Mouse (Mus musculus): ENCODE results near the gene Col5a1. TPM values are rescaled to one million over a fixed set of nuclear protein-coding genes. Genes with fewer than 3 reads are reported as not detected.

Gene Col5a1
- polyA plus RNA-seq, 1 experiment from 2014 or later = 20.9 TPM

GRCm38 (mm10) chr2:27999996-28000583 is 113.9 kb downstream of the Col5a1 start:
- no peak for ATAC-seq (replicated peaks; ENCODE audit: low FRiP score)
- WGBS = 89% methylated on average over 9 of the region's 9 CpGs

GRCm38 (mm10) chr2:28000660-28001059 is 114.4 kb downstream of the Col5a1 start:
- H3K4me3 ChIP-seq (ENCODE audit: low read depth, low read length) = no peak overlapping the region
- ATAC-seq (replicated peaks; ENCODE audit: low FRiP score) (no peak), DNase-seq (ENCODE audit: low spot score) (no peak)
- no peaks in the 10 kb centered on the region for H3K9me3 ChIP-seq (ENCODE audit: control insufficient read depth, low read length)
- H3K36me3 ChIP-seq (ENCODE audit: control insufficient read depth, insufficient read depth, low read length) = no peaks in the 10 kb centered on the region
- H3K27me3 ChIP-seq (ENCODE audit: control insufficient read depth, insufficient read depth, low read length) = no peaks in the 10 kb centered on the region
- no peak overlapping the region for H3K9ac ChIP-seq (ENCODE audit: low read length)
- no peaks in the 10 kb centered on the region for H3K4me1 ChIP-seq (replicated peaks; ENCODE audit: control insufficient read depth, insufficient read depth, low read length)
- H3K27ac ChIP-seq (ENCODE audit: low read depth, low read length) = no peak overlapping the region
- H3K4me2 ChIP-seq (ENCODE audit: low read depth, low read length, severe bottlenecking) = no peak overlapping the region
- WGBS = 78% methylated on average over 3 of the region's 3 CpGs

More at GRCm38 (mm10) chr2:27999996-28000583, 113.9 kb downstream of the Col5a1 start:
- Histone ChIP-seq H3K4me1 (replicated peaks; ENCODE audit: control insufficient read depth, insufficient read depth, low read length) (no peaks in the 10 kb centered on the region), H3K36me3 (ENCODE audit: control insufficient read depth, insufficient read depth, low read length) (no peaks in the 10 kb centered on the region), H3K27ac (ENCODE audit: low read depth, low read length) (no peak overlapping the region), H3K4me3 (ENCODE audit: low read depth, low read length) (no peak overlapping the region), H3K9ac (ENCODE audit: low read length) (no peak overlapping the region), H3K9me3 (ENCODE audit: control insufficient read depth, low read length) (no peaks in the 10 kb centered on the region), H3K27me3 (ENCODE audit: control insufficient read depth, insufficient read depth, low read length) (no peaks in the 10 kb centered on the region), H3K4me2 (ENCODE audit: low read depth, low read length, severe bottlenecking) (no peak overlapping the region)
- no peak for DNase-seq (ENCODE audit: low spot score)

GRCm38 (mm10) chr2:28001206-28001605 is 115.0 kb downstream of the Col5a1 start:
- 87% methylated on average over 11 of the region's 11 CpGs for WGBS
- Histone ChIP-seq H3K36me3 (ENCODE audit: control insufficient read depth, insufficient read depth, low read length) (no peaks in the 10 kb centered on the region), H3K27me3 (ENCODE audit: control insufficient read depth, insufficient read depth, low read length) (no peaks in the 10 kb centered on the region), H3K9me3 (ENCODE audit: control insufficient read depth, low read length) (no peaks in the 10 kb centered on the region), H3K4me2 (ENCODE audit: low read depth, low read length, severe bottlenecking) (no peak overlapping the region), H3K27ac (ENCODE audit: low read depth, low read length) (no peak overlapping the region), H3K4me3 (ENCODE audit: low read depth, low read length) (no peak overlapping the region), H3K4me1 (replicated peaks; ENCODE audit: control insufficient read depth, insufficient read depth, low read length) (no peaks in the 10 kb centered on the region), H3K9ac (ENCODE audit: low read length) (no peak overlapping the region)
- no peak for DNase-seq (ENCODE audit: low spot score)
- no peak for ATAC-seq (replicated peaks; ENCODE audit: low FRiP score)

GRCm38 (mm10) chr2:28005187-28005586 is 119.0 kb downstream of the Col5a1 start:
- Histone ChIP-seq H3K36me3 (ENCODE audit: control insufficient read depth, insufficient read depth, low read length) (no peaks in the 10 kb centered on the region), H3K9me3 (ENCODE audit: control insufficient read depth, low read length) (no peaks in the 10 kb centered on the region), H3K27ac (ENCODE audit: low read depth, low read length) (no peak overlapping the region), H3K4me1 (replicated peaks; ENCODE audit: control insufficient read depth, insufficient read depth, low read length) (no peaks in the 10 kb centered on the region), H3K27me3 (ENCODE audit: control insufficient read depth, insufficient read depth, low read length) (no peaks in the 10 kb centered on the region), H3K4me2 (ENCODE audit: low read depth, low read length, severe bottlenecking) (no peak overlapping the region), H3K4me3 (ENCODE audit: low read depth, low read length) (no peak overlapping the region), H3K9ac (ENCODE audit: low read length) (no peak overlapping the region)
- no peak for DNase-seq (ENCODE audit: low spot score)
- ATAC-seq (replicated peaks; ENCODE audit: low FRiP score) = no peak
- 84% methylated on average over 4 of the region's 4 CpGs for WGBS

GRCm38 (mm10) chr2:28008261-28008660 is 122.0 kb downstream of the Col5a1 start:
- Histone ChIP-seq H3K4me2 (ENCODE audit: low read depth, low read length, severe bottlenecking) (no peak overlapping the region), H3K4me3 (ENCODE audit: low read depth, low read length) (no peak overlapping the region), H3K27ac (ENCODE audit: low read depth, low read length) (no peak overlapping the region), H3K9ac (ENCODE audit: low read length) (no peak overlapping the region), H3K27me3 (ENCODE audit: control insufficient read depth, insufficient read depth, low read length) (no peaks in the 10 kb centered on the region), H3K4me1 (replicated peaks; ENCODE audit: control insufficient read depth, insufficient read depth, low read length) (no peaks in the 10 kb centered on the region), H3K9me3 (ENCODE audit: control insufficient read depth, low read length) (no peaks in the 10 kb centered on the region), H3K36me3 (ENCODE audit: control insufficient read depth, insufficient read depth, low read length) (no peaks in the 10 kb centered on the region)
- ATAC-seq (replicated peaks; ENCODE audit: low FRiP score) = no peak
- 87% methylated on average over 4 of the region's 4 CpGs for WGBS
- no peak for DNase-seq (ENCODE audit: low spot score)

- Histone ChIP-seq H3K4me3 (ENCODE audit: low read depth, low read length) (no peak overlapping the region), H3K9ac (ENCODE audit: low read length) (no peak overlapping the region), H3K9me3 (ENCODE audit: control insufficient read depth, low read length) (no peaks in the 10 kb centered on the region), H3K4me2 (ENCODE audit: low read depth, low read length, severe bottlenecking) (no peak overlapping the region), H3K27ac (ENCODE audit: low read depth, low read length) (no peak overlapping the region), H3K36me3 (ENCODE audit: control insufficient read depth, insufficient read depth, low read length) (no peaks in the 10 kb centered on the region; the same call in 1 of the 2 replicates), H3K27me3 (ENCODE audit: control insufficient read depth, insufficient read depth, low read length) (no peaks in the 10 kb centered on the region), H3K4me1 (replicated peaks; ENCODE audit: control insufficient read depth, insufficient read depth, low read length) (no peaks in the 10 kb centered on the region)
- 83% methylated on average over 3 of the region's 3 CpGs for WGBS
- ATAC-seq (replicated peaks; ENCODE audit: low FRiP score) (no peak), DNase-seq (ENCODE audit: low spot score) (no peak)
Measured at GRCm38 (mm10) chr2:28012367-28012766, 126.1 kb downstream of the Col5a1 start.

GRCm38 (mm10) chr2:28014778-28015177 is 128.6 kb downstream of the Col5a1 start:
- no peaks in the 10 kb centered on the region for H3K9me3 ChIP-seq (ENCODE audit: control insufficient read depth, low read length)
- H3K9ac ChIP-seq (ENCODE audit: low read length) = no peak overlapping the region
- no peak for ATAC-seq (replicated peaks; ENCODE audit: low FRiP score)
- no peaks in the 10 kb centered on the region; the same call in 1 of the 2 replicates for H3K36me3 ChIP-seq (ENCODE audit: control insufficient read depth, insufficient read depth, low read length)
- no peaks in the 10 kb centered on the region for H3K27me3 ChIP-seq (ENCODE audit: control insufficient read depth, insufficient read depth, low read length)
- no peak overlapping the region for H3K4me3 ChIP-seq (ENCODE audit: low read depth, low read length)
- H3K27ac ChIP-seq (ENCODE audit: low read depth, low read length) = no peak overlapping the region
- DNase-seq (ENCODE audit: low spot score) = no peak
- H3K4me2 ChIP-seq (ENCODE audit: low read depth, low read length, severe bottlenecking) = no peak overlapping the region
- no peaks in the 10 kb centered on the region for H3K4me1 ChIP-seq (replicated peaks; ENCODE audit: control insufficient read depth, insufficient read depth, low read length)
- WGBS = 86% methylated on average over 3 of the region's 3 CpGs

GRCm38 (mm10) chr2:28024416-28024815 is 138.2 kb downstream of the Col5a1 start:
- H3K4me3 ChIP-seq (ENCODE audit: low read depth, low read length) = no peak overlapping the region
- H3K4me1 ChIP-seq (replicated peaks; ENCODE audit: control insufficient read depth, insufficient read depth, low read length) = no peaks in the 10 kb centered on the region
- no peak overlapping the region for H3K9ac ChIP-seq (ENCODE audit: low read length)
- 95% methylated on average over 6 of the region's 6 CpGs for WGBS
- H3K4me2 ChIP-seq (ENCODE audit: low read depth, low read length, severe bottlenecking) = no peak overlapping the region
- no peaks in the 10 kb centered on the region for H3K27me3 ChIP-seq (ENCODE audit: control insufficient read depth, insufficient read depth, low read length)
- H3K36me3 ChIP-seq (ENCODE audit: control insufficient read depth, insufficient read depth, low read length) = no peaks in the 10 kb centered on the region; the same call in 1 of the 2 replicates
- ATAC-seq (replicated peaks; ENCODE audit: low FRiP score) (no peak), DNase-seq (ENCODE audit: low spot score) (no peak)
- no peaks in the 10 kb centered on the region for H3K9me3 ChIP-seq (ENCODE audit: control insufficient read depth, low read length)
- H3K27ac ChIP-seq (ENCODE audit: low read depth, low read length) = no peak overlapping the region

- Histone ChIP-seq H3K9me3 (ENCODE audit: control insufficient read depth, low read length) (no peaks in the 10 kb centered on the region), H3K27me3 (ENCODE audit: control insufficient read depth, insufficient read depth, low read length) (no peaks in the 10 kb centered on the region), H3K27ac (ENCODE audit: low read depth, low read length) (no peak overlapping the region), H3K4me3 (ENCODE audit: low read depth, low read length) (no peak overlapping the region), H3K36me3 (ENCODE audit: control insufficient read depth, insufficient read depth, low read length) (no peaks in the 10 kb centered on the region; the same call in 1 of the 2 replicates), H3K4me2 (ENCODE audit: low read depth, low read length, severe bottlenecking) (no peak overlapping the region), H3K9ac (ENCODE audit: low read length) (no peak overlapping the region), H3K4me1 (replicated peaks; ENCODE audit: control insufficient read depth, insufficient read depth, low read length) (no peaks in the 10 kb centered on the region)
- DNase-seq (ENCODE audit: low spot score) (no peak), ATAC-seq (replicated peaks; ENCODE audit: low FRiP score) (no peak)
- WGBS = 91% methylated on average over 4 of the region's 4 CpGs
Measured at GRCm38 (mm10) chr2:28025776-28026175, 139.6 kb downstream of the Col5a1 start.

Data from forebrain, embryonic 11.5 days (tissue).